Mouse (Mus musculus) liver, embryonic 14.5 days (tissue): ENCODE data around the gene Phyhipl.

ENCODE experiments used
- CTCF ChIP-seq: IDR thresholded peaks from 2 replicates; pipeline ENCODE4 v1.5.1; 2016; ENCODE audit warnings: antibody characterized with exemption, low read depth, control low read depth
- EP300 ChIP-seq: IDR thresholded peaks from 2 replicates; pipeline ENCODE4 v1.6.1; 2016; ENCODE audit warnings: antibody characterized with exemption, low read depth

GRCm38 (mm10) chr10:70686941-70687703 lies 31.4 kb upstream of the Phyhipl start:
- TF ChIP-seq CTCF: no peak
- TF ChIP-seq EP300: no peak
